Mouse (Mus musculus): Measurements from ENCODE around the gene Nup43. TPM values are rescaled to one million over a fixed set of nuclear protein-coding genes. Genes with fewer than 3 reads are reported as not detected.
A peak's percentile ranks its signal among the peaks of the same experiment; 100 is the strongest.

The Nup43 gene
- polyA plus RNA-seq, 1 experiment from 2014 or later: 73.5 TPM

DNA sequence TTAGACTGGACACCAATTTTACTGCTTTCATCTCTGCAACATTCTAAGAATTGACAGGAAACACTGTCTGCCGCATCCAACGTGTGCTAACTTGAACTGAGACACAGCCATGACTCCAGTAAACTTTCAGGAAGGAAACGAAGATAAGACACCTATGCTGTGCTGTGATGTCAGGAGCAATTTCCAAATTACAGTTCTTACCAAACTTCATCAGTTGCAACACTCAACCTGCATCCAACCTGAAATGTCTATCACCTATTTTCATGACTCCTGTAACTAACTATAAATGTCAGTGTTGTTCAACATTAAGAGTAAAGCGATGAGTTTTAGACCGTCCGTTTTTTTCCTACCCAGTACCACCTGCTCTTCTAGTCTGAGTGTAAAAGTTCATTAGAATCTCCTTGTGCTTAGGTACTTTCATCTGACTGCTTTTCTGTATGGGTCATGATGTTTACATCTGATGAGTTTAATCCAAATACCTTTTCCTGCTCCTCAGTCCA is 3.2 kb upstream of the Nup43 start:
- Histone ChIP-seq H3K4me1 (ENCODE audit: control insufficient read depth, insufficient read depth, low read length) (no peaks in the 10 kb centered on the region), H3K9me3 (replicated peaks; ENCODE audit: control insufficient read depth, low read length) (no peaks in the 10 kb centered on the region), H3K4me3 (ENCODE audit: low read depth, low read length) (peak overlapping the region; percentile 82), H3K27ac (replicated peaks; ENCODE audit: low read depth, low read length) (no peak overlapping the region), H3K27me3 (ENCODE audit: control insufficient read depth, insufficient read depth, low read length) (no peaks in the 10 kb centered on the region), H3K9ac (replicated peaks; ENCODE audit: low read length) (peak overlapping the region; percentile 89), H3K4me2 (ENCODE audit: low read depth, low read length) (peak overlapping the region; percentile 80), H3K36me3 (replicated peaks; ENCODE audit: control insufficient read depth, insufficient read depth, low read depth, low read length) (no peaks in the 10 kb centered on the region)
- 68% methylated on average over 6 of the region's 6 CpGs for WGBS
- DNase-seq (ENCODE audit: low spot score) (no peak), ATAC-seq (replicated peaks; ENCODE audit: insufficient number of reproducible peaks, low FRiP score, low TSS enrichment, low read depth) (no peak)

DNA sequence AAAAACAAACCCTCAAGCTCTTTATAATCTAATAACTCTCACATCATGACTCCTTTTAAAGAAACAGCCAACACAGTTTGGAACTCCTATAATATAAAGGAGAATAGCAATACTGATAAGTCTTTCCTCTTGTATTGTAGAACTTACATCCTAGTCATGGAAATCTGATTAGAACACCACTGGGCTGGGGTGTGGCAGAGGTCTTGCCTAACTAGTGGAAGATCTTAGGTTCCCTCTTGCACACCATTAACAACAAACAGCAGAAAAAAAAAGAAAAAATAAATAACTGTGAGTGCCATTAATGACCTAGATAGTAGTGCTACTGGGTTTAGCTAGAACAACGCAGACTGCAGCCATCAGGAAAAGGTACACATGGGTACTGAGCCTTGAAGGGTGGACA is 2.4 kb upstream of the Nup43 start:
- no peak overlapping the region for H3K4me2 ChIP-seq (ENCODE audit: low read depth, low read length)
- no peaks in the 10 kb centered on the region for H3K27me3 ChIP-seq (ENCODE audit: control insufficient read depth, insufficient read depth, low read length)
- no peak overlapping the region for H3K27ac ChIP-seq (replicated peaks; ENCODE audit: low read depth, low read length)
- no peaks in the 10 kb centered on the region for H3K36me3 ChIP-seq (replicated peaks; ENCODE audit: control insufficient read depth, insufficient read depth, low read depth, low read length)
- no peak overlapping the region for H3K4me3 ChIP-seq (ENCODE audit: low read depth, low read length)
- H3K4me1 ChIP-seq (ENCODE audit: control insufficient read depth, insufficient read depth, low read length): no peaks in the 10 kb centered on the region
- WGBS: 79% methylated on average over 1 of the region's 1 CpGs
- no peaks in the 10 kb centered on the region for H3K9me3 ChIP-seq (replicated peaks; ENCODE audit: control insufficient read depth, low read length)
- no peak for DNase-seq (ENCODE audit: low spot score)
- no peak for ATAC-seq (replicated peaks; ENCODE audit: insufficient number of reproducible peaks, low FRiP score, low TSS enrichment, low read depth)
- H3K9ac ChIP-seq (replicated peaks; ENCODE audit: low read length): no peak overlapping the region

DNA sequence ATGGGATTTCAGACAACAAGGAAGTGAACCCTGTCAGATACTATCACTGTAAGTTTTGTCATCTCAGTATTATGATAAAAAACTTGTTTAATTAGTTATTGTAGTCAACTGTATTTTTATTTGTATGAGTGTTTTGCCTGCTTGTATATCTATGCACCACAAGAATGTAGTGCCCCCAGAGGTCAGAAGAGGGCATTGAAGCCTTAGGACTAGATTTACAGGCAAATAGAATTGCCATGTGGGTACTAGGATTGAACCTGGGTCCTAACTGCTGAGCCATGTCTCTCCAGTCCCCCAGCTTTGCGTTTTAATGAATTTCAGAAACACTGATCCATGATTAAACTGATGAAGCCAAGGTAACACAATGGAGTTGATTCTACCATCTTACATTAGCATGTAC is 6.4 kb downstream of the Nup43 start:
- WGBS: 94% methylated on average over 1 of the region's 1 CpGs
- ATAC-seq (replicated peaks; ENCODE audit: insufficient number of reproducible peaks, low FRiP score, low TSS enrichment, low read depth): no peak
- Histone ChIP-seq H3K9me3 (replicated peaks; ENCODE audit: control insufficient read depth, low read length) (no peaks in the 10 kb centered on the region), H3K9ac (replicated peaks; ENCODE audit: low read length) (no peak overlapping the region), H3K27ac (replicated peaks; ENCODE audit: low read depth, low read length) (no peak overlapping the region), H3K4me1 (ENCODE audit: control insufficient read depth, insufficient read depth, low read length) (no peaks in the 10 kb centered on the region), H3K36me3 (replicated peaks; ENCODE audit: control insufficient read depth, insufficient read depth, low read depth, low read length) (peaks cover 6% of the 10 kb centered on the region), H3K4me3 (ENCODE audit: low read depth, low read length) (no peak overlapping the region), H3K4me2 (ENCODE audit: low read depth, low read length) (no peak overlapping the region), H3K27me3 (ENCODE audit: control insufficient read depth, insufficient read depth, low read length) (no peaks in the 10 kb centered on the region)
- DNase-seq (ENCODE audit: low spot score): peak; percentile 56

DNA sequence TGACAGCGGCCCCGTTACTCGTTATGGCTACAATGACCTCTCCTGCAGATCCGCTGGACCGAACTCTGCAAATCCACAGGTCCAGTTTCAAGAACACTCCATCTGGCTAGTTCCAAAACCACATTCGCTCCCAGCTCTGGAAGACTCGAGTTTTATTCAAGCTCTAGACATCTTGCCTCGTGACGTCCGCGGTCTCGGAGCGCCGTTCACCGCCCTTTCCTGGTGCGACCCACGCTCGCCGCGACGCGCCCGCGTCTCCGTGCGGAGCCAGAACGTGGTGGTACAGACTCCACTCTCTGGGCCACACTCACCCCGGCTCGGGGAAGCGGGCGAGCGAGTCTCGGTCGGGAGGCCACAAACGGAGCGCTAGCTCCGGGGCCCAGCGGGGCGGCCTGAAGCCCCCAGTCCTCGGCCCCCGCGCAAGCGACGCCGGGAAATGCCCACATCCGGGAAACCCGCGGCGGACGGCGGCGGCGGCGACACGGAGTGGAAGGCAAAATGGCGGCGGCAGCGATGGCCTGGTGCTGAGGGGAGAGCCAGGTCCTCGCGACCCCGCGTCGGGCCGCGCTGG is 13.5 kb downstream of the Nup43 start, which contains the start of the genes Pcmt1 and Lats1:
Gene Pcmt1 (minus strand): TSS at position 406 of the 571 bp plus-strand sequence.
Gene Lats1 (plus strand): TSS at position 484 of the 571 bp plus-strand sequence.
- H3K4me3 ChIP-seq (ENCODE audit: low read depth, low read length): peak within 1 kb of the TSS; percentile 90
- H3K27ac ChIP-seq (replicated peaks; ENCODE audit: low read depth, low read length): peak within 1 kb of the TSS; percentile 97
- peak within 1 kb of the TSS; percentile 99 for H3K9ac ChIP-seq (replicated peaks; ENCODE audit: low read length)
- ATAC-seq (replicated peaks; ENCODE audit: insufficient number of reproducible peaks, low FRiP score, low TSS enrichment, low read depth) (peak; percentile 87), DNase-seq (ENCODE audit: low spot score) (peak; percentile 87)
- H3K9me3 ChIP-seq (replicated peaks; ENCODE audit: control insufficient read depth, low read length): no peaks in the 10 kb centered on the region
- H3K36me3 ChIP-seq (replicated peaks; ENCODE audit: control insufficient read depth, insufficient read depth, low read depth, low read length): peaks cover 6% of the 10 kb centered on the region
- WGBS: under 1% methylated on average over 57 of the region's 65 CpGs
- peaks cover 2% of the 10 kb centered on the region; the same call in 1 of the 2 replicates for H3K4me1 ChIP-seq (ENCODE audit: control insufficient read depth, insufficient read depth, low read length)
- H3K4me2 ChIP-seq (ENCODE audit: low read depth, low read length): peak within 1 kb of the TSS; percentile 81
- no peaks in the 10 kb centered on the region for H3K27me3 ChIP-seq (ENCODE audit: control insufficient read depth, insufficient read depth, low read length)

DNA sequence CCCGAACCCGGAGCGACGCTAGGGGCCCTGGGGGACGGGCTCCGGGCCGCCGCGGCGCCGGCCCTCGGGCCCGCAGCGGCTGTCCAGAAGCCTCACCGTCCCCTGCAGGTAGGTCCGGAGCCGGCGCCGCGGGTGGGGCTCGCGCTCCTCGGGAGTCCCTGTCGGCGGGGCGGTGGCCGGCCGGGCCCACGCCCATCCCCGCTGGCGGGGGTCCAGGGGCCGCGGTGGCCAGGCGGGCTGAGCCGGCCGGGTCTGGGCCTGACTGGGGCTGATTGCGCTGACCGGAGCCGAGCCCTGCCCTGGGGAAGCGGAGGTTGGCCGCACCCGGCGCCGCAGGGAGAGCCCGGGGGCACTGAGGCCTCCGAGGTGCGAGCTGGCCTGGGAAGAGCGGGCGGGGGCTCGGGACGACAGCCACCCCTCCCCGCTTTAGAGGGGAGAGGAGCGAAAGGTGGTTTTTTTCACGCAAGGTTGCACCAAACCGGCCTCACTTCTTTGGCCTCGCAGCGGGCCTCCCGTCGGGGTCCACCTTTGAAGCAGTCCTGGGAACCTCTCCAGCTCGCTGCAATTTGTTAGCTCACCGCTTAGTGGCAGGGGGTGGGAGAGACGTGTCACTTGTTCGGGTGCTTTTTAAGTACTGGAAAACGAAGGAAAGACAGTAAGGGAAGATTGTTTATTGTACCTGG is 14.2 kb downstream of the Nup43 start:
- ATAC-seq (replicated peaks; ENCODE audit: insufficient number of reproducible peaks, low FRiP score, low TSS enrichment, low read depth): peak; percentile 84

DNA sequence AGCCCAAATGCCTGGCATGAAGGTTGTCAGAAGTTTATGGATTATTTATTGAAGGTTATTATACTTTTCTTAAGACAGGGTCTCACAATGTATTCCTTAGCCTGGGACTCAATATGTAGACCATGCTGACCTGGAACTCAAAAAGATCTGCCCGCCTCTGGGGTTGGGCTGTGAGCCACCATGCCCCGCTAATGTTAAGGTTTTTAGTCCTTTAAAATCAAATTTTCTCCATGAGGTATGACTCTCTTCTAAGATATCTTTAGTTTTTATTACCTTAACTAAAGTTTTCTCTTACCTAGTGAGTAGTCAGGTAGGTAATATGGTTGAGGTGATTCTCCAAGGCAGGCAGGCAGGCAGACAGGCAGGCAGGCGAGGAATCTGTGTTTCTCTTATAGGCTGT is 14.9 kb downstream of the Nup43 start:
- H3K4me2 ChIP-seq (ENCODE audit: low read depth, low read length): peak overlapping the region; percentile 53
- H3K4me1 ChIP-seq (ENCODE audit: control insufficient read depth, insufficient read depth, low read length): peaks cover 2% of the 10 kb centered on the region; the same call in 1 of the 2 replicates
- DNase-seq (ENCODE audit: low spot score): no peak
- no peaks in the 10 kb centered on the region for H3K9me3 ChIP-seq (replicated peaks; ENCODE audit: control insufficient read depth, low read length)
- no peak overlapping the region for H3K27ac ChIP-seq (replicated peaks; ENCODE audit: low read depth, low read length)
- H3K9ac ChIP-seq (replicated peaks; ENCODE audit: low read length): no peak overlapping the region
- H3K27me3 ChIP-seq (ENCODE audit: control insufficient read depth, insufficient read depth, low read length): no peaks in the 10 kb centered on the region
- ATAC-seq (replicated peaks; ENCODE audit: insufficient number of reproducible peaks, low FRiP score, low TSS enrichment, low read depth): no peak
- H3K4me3 ChIP-seq (ENCODE audit: low read depth, low read length): peak overlapping the region; percentile 90
- 59% methylated on average over 3 of the region's 3 CpGs for WGBS
- no peaks in the 10 kb centered on the region; the same call in none of the 2 replicates for H3K36me3 ChIP-seq (replicated peaks; ENCODE audit: control insufficient read depth, insufficient read depth, low read depth, low read length)

More for the DNA sequence above, 14.2 kb downstream of the Nup43 start:
- Histone ChIP-seq H3K36me3 (replicated peaks; ENCODE audit: control insufficient read depth, insufficient read depth, low read depth, low read length) (peaks cover 3% of the 10 kb centered on the region), H3K4me2 (ENCODE audit: low read depth, low read length) (peak overlapping the region; percentile 53), H3K27ac (replicated peaks; ENCODE audit: low read depth, low read length) (peak overlapping the region; percentile 97), H3K9ac (replicated peaks; ENCODE audit: low read length) (peak overlapping the region; percentile 99), H3K27me3 (ENCODE audit: control insufficient read depth, insufficient read depth, low read length) (no peaks in the 10 kb centered on the region), H3K4me1 (ENCODE audit: control insufficient read depth, insufficient read depth, low read length) (peaks cover 2% of the 10 kb centered on the region; the same call in 1 of the 2 replicates), H3K4me3 (ENCODE audit: low read depth, low read length) (peak overlapping the region; percentile 90), H3K9me3 (replicated peaks; ENCODE audit: control insufficient read depth, low read length) (no peaks in the 10 kb centered on the region)
- DNase-seq (ENCODE audit: low spot score): peak; percentile 76
- WGBS: 0% methylated on average over 48 of the region's 64 CpGs

DNA sequence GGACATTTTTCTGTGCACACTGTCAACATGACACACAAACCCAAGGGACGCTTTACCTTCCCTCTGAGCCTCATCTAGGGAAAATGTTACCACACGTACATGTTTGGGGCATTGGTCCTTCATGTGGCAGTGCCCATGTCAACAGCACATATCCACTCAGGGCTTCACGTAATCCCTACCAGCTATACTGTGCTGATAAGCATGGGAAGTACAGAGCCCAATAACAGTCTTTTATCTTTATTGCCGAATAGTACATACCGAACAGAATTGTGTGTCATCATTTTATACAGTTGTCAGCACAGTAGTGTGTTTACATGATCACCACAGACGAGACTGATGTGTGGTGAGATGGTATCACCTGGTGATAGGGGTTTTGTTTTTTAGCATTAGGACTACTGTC is 19.6 kb downstream of the Nup43 start:
- WGBS: 93% methylated on average over 6 of the region's 6 CpGs
- Histone ChIP-seq H3K4me1 (ENCODE audit: control insufficient read depth, insufficient read depth, low read length) (peaks cover 2% of the 10 kb centered on the region; the same call in 1 of the 2 replicates), H3K4me2 (ENCODE audit: low read depth, low read length) (no peak overlapping the region), H3K27ac (replicated peaks; ENCODE audit: low read depth, low read length) (no peak overlapping the region), H3K9ac (replicated peaks; ENCODE audit: low read length) (no peak overlapping the region), H3K9me3 (replicated peaks; ENCODE audit: control insufficient read depth, low read length) (no peaks in the 10 kb centered on the region), H3K4me3 (ENCODE audit: low read depth, low read length) (no peak overlapping the region), H3K36me3 (replicated peaks; ENCODE audit: control insufficient read depth, insufficient read depth, low read depth, low read length) (no peaks in the 10 kb centered on the region; the same call in 1 of the 2 replicates), H3K27me3 (ENCODE audit: control insufficient read depth, insufficient read depth, low read length) (no peaks in the 10 kb centered on the region)
- ATAC-seq (replicated peaks; ENCODE audit: insufficient number of reproducible peaks, low FRiP score, low TSS enrichment, low read depth) (no peak), DNase-seq (ENCODE audit: low spot score) (no peak)

DNA sequence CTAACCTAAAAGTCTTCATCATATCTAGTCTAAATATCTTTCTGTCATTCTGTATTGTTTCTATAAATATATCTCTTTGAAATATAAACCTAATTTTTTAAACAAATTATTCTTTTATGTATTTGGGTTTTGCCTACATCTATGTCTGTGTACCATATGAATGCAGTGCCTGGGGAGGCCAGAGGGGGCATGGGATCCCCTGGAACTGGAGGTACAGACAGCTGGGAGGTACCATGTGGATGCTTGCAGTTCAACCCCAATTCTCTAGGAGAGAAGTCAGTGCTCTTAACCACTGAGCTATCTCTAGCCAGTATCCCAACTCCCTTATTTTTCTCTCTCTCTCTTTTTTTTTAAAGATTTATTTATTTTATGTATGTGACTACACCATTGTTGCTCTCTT is 28.0 kb downstream of the Nup43 start:
- no peaks in the 10 kb centered on the region; the same call in none of the 2 replicates for H3K36me3 ChIP-seq (replicated peaks; ENCODE audit: control insufficient read depth, insufficient read depth, low read depth, low read length)
- H3K9ac ChIP-seq (replicated peaks; ENCODE audit: low read length): no peak overlapping the region
- H3K4me2 ChIP-seq (ENCODE audit: low read depth, low read length): no peak overlapping the region
- H3K9me3 ChIP-seq (replicated peaks; ENCODE audit: control insufficient read depth, low read length): no peaks in the 10 kb centered on the region
- ATAC-seq (replicated peaks; ENCODE audit: insufficient number of reproducible peaks, low FRiP score, low TSS enrichment, low read depth) (no peak), DNase-seq (ENCODE audit: low spot score) (no peak)
- no peak overlapping the region for H3K4me3 ChIP-seq (ENCODE audit: low read depth, low read length)
- H3K27ac ChIP-seq (replicated peaks; ENCODE audit: low read depth, low read length): no peak overlapping the region
- no peaks in the 10 kb centered on the region for H3K4me1 ChIP-seq (ENCODE audit: control insufficient read depth, insufficient read depth, low read length)
- no peaks in the 10 kb centered on the region for H3K27me3 ChIP-seq (ENCODE audit: control insufficient read depth, insufficient read depth, low read length)

Measured in embryonic facial prominence, embryonic 11.5 days (tissue).